Mouse (Mus musculus) kidney, adult 9 months (tissue): ENCODE data around the gene Dusp27.

Source experiments
- DNase-seq: peaks from one replicate; pipeline ENCODE4 v3.0.0; 2022

Dusp27 gene

GRCm38 (mm10) chr1:166094462-166094861, 33.3 kb downstream of the Dusp27 start:
- no peak for DNase-seq

GRCm38 (mm10) chr1:166090306-166090705, 37.4 kb downstream of the Dusp27 start:
- DNase-seq = no peak

- no peak for DNase-seq
These were observed 38.0 kb downstream of the Dusp27 start for GRCm38 (mm10) chr1:166089739-166090138.

- DNase-seq = no peak
These were observed 38.4 kb downstream of the Dusp27 start for GRCm38 (mm10) chr1:166089337-166089736.

GRCm38 (mm10) chr1:166088446-166089170, 39.1 kb downstream of the Dusp27 start:
- DNase-seq = no peak

- DNase-seq = no peak
These were observed 50.5 kb downstream of the Dusp27 start for GRCm38 (mm10) chr1:166077052-166077735.

- DNase-seq = peak; percentile 70
These were observed 59.8 kb downstream of the Dusp27 start for GRCm38 (mm10) chr1:166067856-166068440.

GRCm38 (mm10) chr1:166063870-166064269, 63.9 kb downstream of the Dusp27 start:
- no peak for DNase-seq

GRCm38 (mm10) chr1:166061532-166061931, 66.2 kb downstream of the Dusp27 start:
- no peak for DNase-seq

- DNase-seq = no peak
These were observed 67.3 kb downstream of the Dusp27 start for GRCm38 (mm10) chr1:166060406-166060805.

- no peak for DNase-seq
These were observed 71.5 kb downstream of the Dusp27 start for GRCm38 (mm10) chr1:166056098-166056756.

GRCm38 (mm10) chr1:166053285-166053955, 74.3 kb downstream of the Dusp27 start:
- DNase-seq = no peak

- no peak for DNase-seq
These were observed 78.5 kb downstream of the Dusp27 start for GRCm38 (mm10) chr1:166049046-166049827.

GRCm38 (mm10) chr1:166048230-166048911, 79.4 kb downstream of the Dusp27 start:
- DNase-seq = no peak
